Mouse (Mus musculus) forebrain, embryonic 12.5 days (tissue): Measurements from ENCODE around the gene Tapbp. TPM values are rescaled to one million over a fixed set of nuclear protein-coding genes. Genes with fewer than 3 reads are reported as not detected.
A peak's percentile ranks its signal among the peaks of the same experiment; 100 is the strongest.

Source experiments
- ATAC-seq: fragments of 200-750 bp; cut with Nextera tagmentation; 2 replicates; pipeline ENCODE4 v1.8.0; 2017; ENCODE audit warnings: moderate TSS enrichment; ENCODE audit not compliant: low FRiP score
- H3K27ac ChIP-seq: fragments of 300-500 bp; sonication (generic); 2 replicates; pipeline ENCODE4 v1.5.1; 2016; ENCODE audit warnings: mild to moderate bottlenecking
- H3K27me3 ChIP-seq: fragments of 300-500 bp; sonication (generic); 2 replicates; pipeline ENCODE4 v1.6.1; 2016; ENCODE audit warnings: mild to moderate bottlenecking
- H3K36me3 ChIP-seq: fragments of 300-500 bp; sonication (generic); replicated peaks from 2 replicates; pipeline ENCODE4 v1.6.1; 2016; ENCODE audit warnings: mild to moderate bottlenecking
- H3K4me1 ChIP-seq: fragments of 300-500 bp; sonication (generic); 2 replicates; pipeline ENCODE4 v1.6.1; 2016
- H3K4me2 ChIP-seq: fragments of 300-500 bp; sonication (generic); 2 replicates; pipeline ENCODE4 v1.6.1; 2016; ENCODE audit warnings: mild to moderate bottlenecking, moderate library complexity
- H3K4me3 ChIP-seq: fragments of 300-500 bp; sonication (generic); replicated peaks from 2 replicates; pipeline ENCODE4 v1.5.1; 2016; ENCODE audit warnings: mild to moderate bottlenecking
- H3K9ac ChIP-seq: fragments of 300-500 bp; sonication (generic); 2 replicates; pipeline ENCODE4 v1.6.1; 2016; ENCODE audit warnings: mild to moderate bottlenecking
- H3K9me3 ChIP-seq: fragments of 300-500 bp; sonication (generic); 2 replicates; pipeline ENCODE4 v1.6.1; 2016
- WGBS: fragments of 180-500 bp; shearing (Covaris S2); methylation state at CpG from one replicate; pipeline ENCODE4 v1.1.7; 2016; 5-methylcytosine and 5-hydroxymethylcytosine counted together
- polyA plus RNA-seq: library from polyadenylated mRNA; unstranded; fragments of >200 nt; fragmentation: Nextera tagmentation; extraction: Ambion mirVana; gene quantifications from 2 replicates; pipeline ENCODE4 v1.2.1, GENCODE M21; 2016

Gene Tapbp
- polyA plus RNA-seq, 1 experiment from 2014 or later, result 19.5 TPM

- H3K9me3 ChIP-seq, result no peaks in the 10 kb centered on the region
- H3K4me2 ChIP-seq, result peak overlapping the region; percentile 98
- no peaks in the 10 kb centered on the region for H3K27me3 ChIP-seq
- H3K9ac ChIP-seq, result peak overlapping the region; percentile 84
- H3K36me3 ChIP-seq, result peaks cover 54% of the 10 kb centered on the region
- 1% methylated on average over 33 of the region's 33 CpGs for WGBS
- peak overlapping the region; percentile 89 for H3K27ac ChIP-seq
- H3K4me3 ChIP-seq, result peak overlapping the region; percentile 65
- ATAC-seq, result no peak; the same call in 1 of the 2 replicates
- peaks cover 56% of the 10 kb centered on the region for H3K4me1 ChIP-seq
Observed at GRCm38 (mm10) chr17:33954646-33955554, 39.2 kb downstream of the Tapbp start.

DNA sequence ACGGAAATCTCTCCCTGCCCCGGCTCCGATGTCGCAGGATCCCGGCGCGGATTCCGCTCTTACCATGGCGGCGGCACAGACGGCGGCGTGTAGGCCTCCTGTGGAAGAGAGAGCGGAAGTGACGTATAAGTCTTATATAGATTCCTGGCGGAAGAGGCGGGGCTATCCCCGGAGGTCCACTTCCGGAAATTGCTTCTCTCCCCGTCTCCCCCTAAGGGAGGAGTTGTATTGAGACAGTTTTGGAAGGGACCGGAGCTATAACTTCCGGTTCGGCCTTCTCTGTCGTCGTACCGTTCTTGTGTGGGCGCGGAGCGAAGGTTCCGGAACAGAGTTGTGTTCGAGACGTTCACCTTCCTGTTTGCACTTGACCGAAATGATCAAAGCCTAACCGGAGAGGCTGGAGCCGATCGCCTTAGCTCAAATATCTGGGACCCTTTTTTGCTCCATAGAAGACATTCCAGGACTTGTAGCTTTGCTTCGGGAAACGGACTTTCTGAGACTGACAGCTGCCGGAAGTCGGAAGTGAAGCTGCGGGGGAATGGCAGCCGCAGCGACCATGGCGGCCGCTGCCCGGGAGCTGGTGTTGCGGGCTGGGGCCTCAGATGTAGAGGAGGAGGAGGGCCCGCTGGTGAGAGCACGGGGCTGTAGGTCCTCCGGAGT is 40.0 kb downstream of the Tapbp start, which contains the start of the genes Vps52 and Rps18:
Vps52 (plus strand) TSS at position 258 of the 660 bp plus-strand sequence.
Rps18 (minus strand) TSS at position 447 of the 660 bp plus-strand sequence.
- peaks cover 48% of the 10 kb centered on the region for H3K4me1 ChIP-seq
- peak within 1 kb of the TSS; percentile 98 for H3K4me2 ChIP-seq
- WGBS, result under 1% methylated on average over 50 of the region's 50 CpGs
- H3K4me3 ChIP-seq, result peak within 1 kb of the TSS; percentile 65
- peaks cover 56% of the 10 kb centered on the region for H3K36me3 ChIP-seq
- peak within 1 kb of the TSS; percentile 84 for H3K9ac ChIP-seq
- ATAC-seq, result peak; percentile 90
- H3K27me3 ChIP-seq, result no peaks in the 10 kb centered on the region
- H3K27ac ChIP-seq, result peak within 1 kb of the TSS; percentile 89
- H3K9me3 ChIP-seq, result no peaks in the 10 kb centered on the region

GRCm38 (mm10) chr17:33956336-33956735 is 40.6 kb downstream of the Tapbp start:
- Histone ChIP-seq H3K27ac (peak overlapping the region; percentile 87), H3K36me3 (peaks cover 63% of the 10 kb centered on the region), H3K9ac (peak overlapping the region; percentile 56), H3K4me1 (peaks cover 42% of the 10 kb centered on the region), H3K4me2 (peak overlapping the region; percentile 79), H3K4me3 (peak overlapping the region; percentile 65), H3K9me3 (no peaks in the 10 kb centered on the region), H3K27me3 (no peaks in the 10 kb centered on the region)
- no peak for ATAC-seq
- 7% methylated on average over 10 of the region's 10 CpGs for WGBS

DNA sequence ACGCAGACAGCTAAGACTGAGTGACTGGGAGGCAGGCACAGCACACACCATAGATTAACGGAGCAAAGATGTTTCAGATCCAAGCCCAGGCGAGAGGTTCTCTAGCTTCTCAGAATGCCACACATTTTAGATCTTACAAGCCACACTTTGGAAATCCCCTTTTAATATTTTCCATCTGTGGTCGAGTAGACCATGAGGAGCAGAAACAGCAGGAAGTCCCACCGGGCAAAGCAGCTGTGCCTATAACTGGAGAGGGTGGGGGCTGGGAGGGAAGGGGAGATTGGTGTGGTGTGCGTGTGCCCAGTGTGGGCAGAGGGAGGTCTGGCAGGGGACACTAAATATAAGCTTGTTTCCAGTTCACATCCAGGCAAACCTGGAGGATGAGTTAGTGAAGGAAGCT is 41.8 kb downstream of the Tapbp start:
- Histone ChIP-seq H3K36me3 (peaks cover 64% of the 10 kb centered on the region), H3K4me2 (no peak overlapping the region), H3K27me3 (no peaks in the 10 kb centered on the region), H3K4me1 (peaks cover 30% of the 10 kb centered on the region), H3K9me3 (no peaks in the 10 kb centered on the region), H3K27ac (no peak overlapping the region), H3K4me3 (no peak overlapping the region), H3K9ac (0 out of 2 replicates have a peak overlapping the region, but pooled peaks have one; percentile 7)
- WGBS, result 80% methylated on average over 6 of the region's 6 CpGs
- no peak for ATAC-seq

DNA sequence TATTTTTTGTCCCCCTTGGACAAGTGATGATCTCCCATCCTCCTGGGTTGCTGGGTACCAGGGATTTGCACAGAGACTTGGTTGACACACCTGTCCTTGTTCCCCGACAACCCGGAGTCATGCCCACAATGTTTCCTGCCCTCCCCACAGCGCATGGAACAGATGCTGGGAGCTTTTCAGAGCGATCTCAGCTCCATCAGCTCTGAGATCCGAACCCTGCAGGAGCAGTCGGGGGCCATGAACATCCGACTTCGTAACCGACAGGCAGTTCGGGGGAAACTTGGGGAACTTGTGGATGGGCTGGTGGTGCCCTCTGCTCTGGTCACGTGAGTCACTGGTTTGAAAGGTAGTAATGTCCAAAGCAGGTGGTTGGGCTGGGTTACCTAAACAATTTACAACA is 42.8 kb downstream of the Tapbp start:
- H3K4me3 ChIP-seq, result no peak overlapping the region
- WGBS, result 95% methylated on average over 11 of the region's 11 CpGs
- no peak overlapping the region for H3K4me2 ChIP-seq
- no peak overlapping the region for H3K9ac ChIP-seq
- H3K27me3 ChIP-seq, result no peaks in the 10 kb centered on the region
- H3K36me3 ChIP-seq, result peaks cover 64% of the 10 kb centered on the region
- no peaks in the 10 kb centered on the region for H3K9me3 ChIP-seq
- peaks cover 20% of the 10 kb centered on the region for H3K4me1 ChIP-seq
- ATAC-seq, result no peak
- no peak overlapping the region for H3K27ac ChIP-seq

- ATAC-seq, result no peak
- H3K9ac ChIP-seq, result no peak overlapping the region
- H3K27me3 ChIP-seq, result no peaks in the 10 kb centered on the region
- WGBS, result 94% methylated on average over 13 of the region's 13 CpGs
- no peak overlapping the region for H3K27ac ChIP-seq
- peaks cover 14% of the 10 kb centered on the region for H3K4me1 ChIP-seq
- peaks cover 65% of the 10 kb centered on the region for H3K36me3 ChIP-seq
- no peak overlapping the region for H3K4me3 ChIP-seq
- no peaks in the 10 kb centered on the region for H3K9me3 ChIP-seq
- no peak overlapping the region for H3K4me2 ChIP-seq
Observed at GRCm38 (mm10) chr17:33959135-33959534, 43.4 kb downstream of the Tapbp start.

DNA sequence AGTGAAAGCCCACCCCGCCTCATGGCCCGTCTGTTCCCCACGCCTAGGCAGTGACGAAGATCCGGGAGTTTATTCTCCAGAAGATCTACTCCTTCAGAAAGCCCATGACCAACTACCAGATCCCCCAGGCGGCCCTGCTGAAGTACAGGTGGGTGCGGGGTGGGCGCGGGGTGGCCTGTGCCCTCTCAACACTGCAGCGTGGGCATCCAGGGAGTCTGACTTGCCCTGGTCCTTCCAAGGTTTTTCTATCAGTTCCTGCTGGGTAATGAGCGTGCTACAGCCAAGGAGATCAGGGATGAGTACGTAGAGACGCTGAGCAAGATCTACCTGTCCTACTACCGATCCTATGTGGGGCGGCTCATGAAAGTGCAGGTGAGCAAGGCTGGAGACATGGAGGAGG is 44.2 kb downstream of the Tapbp start:
- Histone ChIP-seq H3K4me1 (peaks cover 6% of the 10 kb centered on the region), H3K27me3 (no peaks in the 10 kb centered on the region), H3K9ac (no peak overlapping the region), H3K4me3 (no peak overlapping the region), H3K36me3 (peaks cover 68% of the 10 kb centered on the region), H3K9me3 (no peaks in the 10 kb centered on the region), H3K27ac (no peak overlapping the region), H3K4me2 (no peak overlapping the region)
- ATAC-seq, result no peak
- WGBS, result 93% methylated on average over 15 of the region's 15 CpGs

GRCm38 (mm10) chr17:33962876-33963275 is 47.2 kb downstream of the Tapbp start:
- Histone ChIP-seq H3K27me3 (no peaks in the 10 kb centered on the region), H3K27ac (no peak overlapping the region), H3K4me1 (no peaks in the 10 kb centered on the region), H3K36me3 (peaks cover 85% of the 10 kb centered on the region), H3K9ac (no peak overlapping the region), H3K4me2 (no peak overlapping the region), H3K9me3 (no peaks in the 10 kb centered on the region), H3K4me3 (no peak overlapping the region)
- no peak for ATAC-seq
- 94% methylated on average over 7 of the region's 7 CpGs for WGBS

GRCm38 (mm10) chr17:33965082-33965845 is 49.6 kb downstream of the Tapbp start:
- WGBS, result 92% methylated on average over 17 of the region's 17 CpGs
- peaks cover 61% of the 10 kb centered on the region for H3K36me3 ChIP-seq
- ATAC-seq, result no peak
- no peaks in the 10 kb centered on the region for H3K27me3 ChIP-seq
- H3K27ac ChIP-seq, result no peak overlapping the region
- no peak overlapping the region for H3K4me2 ChIP-seq
- H3K9ac ChIP-seq, result no peak overlapping the region
- no peaks in the 10 kb centered on the region for H3K9me3 ChIP-seq
- no peak overlapping the region for H3K4me3 ChIP-seq
- H3K4me1 ChIP-seq, result no peaks in the 10 kb centered on the region

DNA sequence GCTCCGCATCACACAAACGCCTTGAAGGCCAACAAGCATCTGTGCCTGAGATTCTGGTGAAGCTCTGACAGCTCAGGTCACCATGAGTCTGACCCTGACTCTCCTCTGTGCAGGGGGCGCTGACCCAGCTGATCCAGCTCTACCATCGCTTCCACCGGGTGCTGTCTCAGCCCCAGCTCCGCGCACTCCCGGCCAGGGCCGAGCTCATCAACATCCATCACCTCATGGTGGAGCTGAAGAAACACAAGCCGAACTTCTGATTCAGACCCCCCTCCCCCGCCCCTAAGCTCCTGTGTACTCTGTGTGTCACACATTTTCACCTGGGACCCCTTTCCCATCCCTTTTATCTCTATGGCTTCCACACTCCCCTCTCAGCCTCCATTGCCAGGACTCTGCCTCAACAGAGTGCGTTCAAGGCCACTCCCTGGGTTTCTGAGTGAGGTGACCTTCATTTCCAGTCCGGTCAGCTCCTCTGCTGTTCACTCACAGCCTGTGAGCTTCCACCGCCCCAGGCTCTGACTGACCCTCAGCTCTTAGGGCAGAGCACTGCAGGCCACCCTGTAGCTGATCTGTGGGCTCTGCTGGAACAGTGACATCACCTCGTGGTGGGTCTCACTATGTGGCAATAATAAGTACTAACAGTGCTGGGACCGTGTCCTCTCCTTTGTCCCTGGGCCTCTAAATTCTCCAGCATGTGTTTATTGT is 50.3 kb downstream of the Tapbp start:
- Histone ChIP-seq H3K27me3 (no peaks in the 10 kb centered on the region), H3K4me2 (no peak overlapping the region), H3K36me3 (peaks cover 54% of the 10 kb centered on the region), H3K9me3 (no peaks in the 10 kb centered on the region), H3K9ac (no peak overlapping the region), H3K4me3 (no peak overlapping the region), H3K4me1 (no peaks in the 10 kb centered on the region), H3K27ac (no peak overlapping the region)
- no peak for ATAC-seq
- WGBS, result 90% methylated on average over 16 of the region's 16 CpGs

DNA sequence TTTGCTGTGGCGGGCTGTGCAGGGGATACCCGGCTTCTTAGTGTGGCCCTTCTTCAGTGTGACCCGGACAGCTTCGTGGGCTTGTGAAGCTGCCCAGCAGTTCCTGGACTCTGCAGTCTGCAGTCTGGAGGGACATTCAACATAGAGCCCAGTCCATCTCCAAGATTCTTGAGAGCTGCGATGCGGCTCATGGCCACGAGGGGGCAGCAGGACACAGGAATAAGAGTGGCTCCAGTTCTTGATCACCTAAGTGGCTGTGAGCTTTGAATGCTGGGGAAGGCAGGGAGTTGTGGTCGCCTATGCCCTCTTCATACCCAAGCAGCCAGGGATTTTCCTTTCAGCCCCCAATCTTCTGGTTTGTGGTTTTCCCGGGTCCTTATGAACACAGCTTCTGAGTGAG is 52.8 kb downstream of the Tapbp start:
- no peak overlapping the region for H3K4me3 ChIP-seq
- H3K9me3 ChIP-seq, result no peaks in the 10 kb centered on the region
- no peak overlapping the region for H3K27ac ChIP-seq
- WGBS, result 1% methylated on average over 9 of the region's 9 CpGs
- peak; percentile 74 for ATAC-seq
- H3K9ac ChIP-seq, result no peak overlapping the region; the same call in 1 of the 2 replicates
- no peak overlapping the region for H3K4me2 ChIP-seq
- no peaks in the 10 kb centered on the region for H3K4me1 ChIP-seq
- H3K36me3 ChIP-seq, result peaks cover 29% of the 10 kb centered on the region
- H3K27me3 ChIP-seq, result peaks cover 12% of the 10 kb centered on the region
